Mouse (Mus musculus) CD4-positive naive resting alpha-beta T cell, adult 57 days (primary cell): ENCODE results near the gene Pex5. TPM values are rescaled to one million over a fixed set of nuclear protein-coding genes. Genes with fewer than 3 reads are reported as not detected.

Experiments
- total RNA-seq: library from RNA; stranded (reverse); gene quantifications from one replicate; pipeline ENCODE4 v1.2.4, GENCODE M21; 2023

Gene Pex5
- total RNA-seq, result 83.9 TPM

GRCm38 (mm10) chr6:124414927-124415325 lies at the start of gene Pex5:
TSS of gene Pex5 (minus strand) at chr6:124415067.

Other genes with a start within 250 kb of the Pex5 start
- gene Vmn2r27, start 183.2 kb downstream of the Pex5 start, total RNA-seq, result not detected
- gene Cd163, start 110.4 kb downstream of the Pex5 start, total RNA-seq, result 11.4 TPM
- 121 TPM for gene Clstn3, start 49.7 kb upstream of the Pex5 start, total RNA-seq
- 0.24 TPM for gene C1rl, start 78.0 kb upstream of the Pex5 start, total RNA-seq
- 2.0 TPM for gene C1ra, start 97.3 kb upstream of the Pex5 start, total RNA-seq
- gene C1s1, start 127.3 kb upstream of the Pex5 start, total RNA-seq, result 2.8 TPM
- gene C1rb, start 155.2 kb upstream of the Pex5 start, total RNA-seq, result not detected
- gene C1s2, start 221.0 kb upstream of the Pex5 start, total RNA-seq, result 0.21 TPM
- gene Lpcat3, start 248.0 kb upstream of the Pex5 start, total RNA-seq, result 82.6 TPM